Mouse (Mus musculus): ENCODE measurements around the gene Cuedc2. TPM values are rescaled to one million over a fixed set of nuclear protein-coding genes. Genes with fewer than 3 reads are reported as not detected.

Cuedc2 gene
- polyA plus RNA-seq, 1 experiment from 2014 or later, result 126 TPM

DNA sequence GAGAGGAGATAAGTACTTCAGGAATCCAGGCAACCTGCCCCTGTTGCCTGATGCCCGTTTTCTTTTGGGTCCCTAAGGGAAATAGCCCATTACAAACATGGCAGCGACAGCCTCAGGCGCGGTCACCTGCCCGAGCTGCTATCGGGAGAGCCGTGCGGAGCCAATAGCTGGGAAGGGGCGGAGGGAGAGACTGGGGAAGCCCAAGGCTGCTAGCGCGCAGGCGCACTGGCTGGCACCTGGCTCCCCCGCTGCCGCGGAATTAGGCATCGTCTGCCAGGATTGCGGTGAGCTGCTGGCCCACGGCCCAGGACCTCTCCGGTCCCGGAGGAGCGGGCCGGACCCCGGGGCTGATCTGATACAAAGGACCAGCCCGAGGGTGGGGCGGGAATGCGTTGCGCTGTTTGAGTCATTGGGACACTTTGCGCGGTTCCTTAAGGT lies 18.2 kb upstream of the Cuedc2 start:
- H3K27me3 ChIP-seq (replicated peaks), result peaks cover 5% of the 10 kb centered on the region; the same call in 1 of the 2 replicates
- H3K36me3 ChIP-seq, result no peaks in the 10 kb centered on the region
- peak overlapping the region; percentile 61 for H3K27ac ChIP-seq
- peak overlapping the region; percentile 84 for H3K4me2 ChIP-seq (replicated peaks)
- H3K4me1 ChIP-seq (replicated peaks), result peaks cover 15% of the 10 kb centered on the region; the same call in 1 of the 2 replicates
- peak; percentile 92 for ATAC-seq
- peak overlapping the region; percentile 60 for H3K4me3 ChIP-seq (replicated peaks)
- H3K9me3 ChIP-seq, result no peaks in the 10 kb centered on the region
- H3K9ac ChIP-seq, result peak overlapping the region; percentile 57
- 0% methylated on average over 29 of the region's 29 CpGs for WGBS

DNA sequence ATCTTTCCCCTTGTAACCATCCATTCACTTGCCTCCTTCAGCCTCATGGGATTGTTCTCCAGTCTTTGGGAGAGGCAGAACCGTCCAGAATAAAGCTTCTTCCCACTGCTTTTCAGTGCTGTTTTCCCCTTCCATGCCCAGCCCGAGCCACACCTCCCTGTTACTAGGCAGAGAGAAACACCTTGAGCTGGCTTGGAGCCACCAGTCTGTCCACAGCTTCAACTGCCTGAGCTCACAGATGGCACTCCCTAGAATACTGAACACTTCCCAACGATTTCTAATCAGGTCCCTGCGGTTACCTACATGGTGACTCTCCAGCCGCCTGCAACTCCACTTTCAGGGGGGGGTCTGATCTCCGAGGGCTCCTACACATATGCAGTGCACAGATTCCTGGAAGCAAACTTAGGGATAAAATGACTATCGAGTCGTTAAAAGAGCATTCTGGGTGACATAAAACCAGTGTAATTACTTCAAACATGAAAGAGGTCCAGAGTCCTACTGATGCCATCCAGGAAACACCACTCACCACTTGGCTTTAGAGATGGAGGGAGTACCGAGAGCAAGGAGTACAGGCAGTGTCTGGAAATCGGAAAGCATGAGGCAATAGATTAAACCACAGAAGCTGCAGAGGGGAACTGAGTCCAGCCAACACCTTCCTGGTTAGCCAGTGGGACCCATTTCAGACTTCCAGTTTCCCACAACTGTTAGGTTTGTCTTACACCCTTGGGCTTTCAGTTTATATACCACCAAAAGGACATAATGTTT lies 11.8 kb upstream of the Cuedc2 start, which contains the start of gene 2310034G01Rik:
Gene 2310034G01Rik (minus strand): TSS at position 135 of the 765 bp plus-strand sequence.
- Histone ChIP-seq H3K4me2 (replicated peaks) (peak within 1 kb of the TSS; percentile 90), H3K9me3 (no peaks in the 10 kb centered on the region), H3K27ac (peak within 1 kb of the TSS; percentile 83), H3K9ac (peak within 1 kb of the TSS; percentile 89), H3K36me3 (no peaks in the 10 kb centered on the region), H3K4me3 (replicated peaks) (peak within 1 kb of the TSS; percentile 74), H3K4me1 (replicated peaks) (peaks cover 13% of the 10 kb centered on the region), H3K27me3 (replicated peaks) (no peaks in the 10 kb centered on the region)
- ATAC-seq, result no peak
- 58% methylated on average over 10 of the region's 10 CpGs for WGBS

DNA sequence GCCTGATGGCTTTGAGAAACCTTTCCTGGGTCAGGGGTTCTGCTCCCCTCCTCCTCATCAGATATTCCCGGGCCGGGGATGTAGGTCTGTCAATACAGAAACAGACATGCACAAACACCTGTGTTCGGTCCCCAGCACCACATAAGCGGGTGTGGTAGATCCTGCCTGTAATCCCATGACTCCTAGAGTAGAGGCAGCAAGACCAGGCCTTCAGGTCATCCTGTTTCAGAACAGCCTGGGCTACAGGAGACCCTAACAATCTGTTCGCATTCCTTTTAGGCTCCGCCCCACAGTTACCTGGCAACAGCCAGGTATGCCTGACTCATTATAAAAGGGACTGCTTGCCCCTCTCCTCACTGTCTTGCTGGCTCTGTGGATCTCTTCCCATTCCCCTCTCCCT lies 11.0 kb upstream of the Cuedc2 start:
- Histone ChIP-seq H3K9ac (peak overlapping the region; percentile 89), H3K4me2 (replicated peaks) (peak overlapping the region; percentile 90), H3K27me3 (replicated peaks) (no peaks in the 10 kb centered on the region), H3K27ac (no peak overlapping the region), H3K4me3 (replicated peaks) (peak overlapping the region; percentile 74), H3K4me1 (replicated peaks) (peaks cover 16% of the 10 kb centered on the region), H3K36me3 (no peaks in the 10 kb centered on the region), H3K9me3 (no peaks in the 10 kb centered on the region)
- ATAC-seq, result peak; percentile 23
- 26% methylated on average over 6 of the region's 6 CpGs for WGBS

DNA sequence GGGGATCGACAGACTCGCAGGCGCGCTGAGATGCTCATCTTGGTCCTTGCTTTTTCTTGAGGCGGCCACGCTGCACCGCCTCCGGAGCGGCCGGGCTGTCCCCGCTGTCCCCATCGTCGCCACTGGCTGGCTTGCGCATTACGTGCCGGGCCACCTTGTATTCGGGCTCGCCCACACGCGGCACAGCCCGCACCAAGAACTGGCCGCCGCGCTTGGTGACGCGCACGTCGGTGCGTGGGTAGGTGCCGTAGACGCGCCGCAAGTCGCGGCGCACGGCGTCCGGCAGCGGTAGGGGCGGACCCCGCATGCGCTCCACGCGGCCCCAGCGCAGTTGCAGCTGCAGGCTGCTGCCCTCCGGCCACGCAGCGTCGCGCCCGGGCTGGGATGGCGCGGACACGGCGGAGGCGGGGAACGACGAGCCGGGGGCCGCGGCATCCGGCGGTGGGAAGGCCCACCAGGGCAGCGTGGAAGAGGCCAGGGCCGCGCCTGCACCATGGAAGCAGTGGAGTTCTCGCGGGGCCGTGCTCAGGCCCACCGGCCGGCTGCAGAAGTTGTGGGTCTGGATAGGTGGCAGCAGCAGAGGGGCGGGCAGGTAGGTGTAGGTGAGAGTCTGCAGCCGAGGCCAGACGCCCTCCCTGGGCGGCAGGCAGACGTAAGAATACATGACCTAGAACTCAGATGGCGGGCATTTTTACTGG lies 10.4 kb upstream of the Cuedc2 start:
- Histone ChIP-seq H3K27me3 (replicated peaks) (no peaks in the 10 kb centered on the region), H3K4me3 (replicated peaks) (peak overlapping the region; percentile 74), H3K27ac (peak overlapping the region; percentile 83), H3K4me2 (replicated peaks) (peak overlapping the region; percentile 90), H3K9me3 (no peaks in the 10 kb centered on the region), H3K4me1 (replicated peaks) (peaks cover 17% of the 10 kb centered on the region), H3K36me3 (no peaks in the 10 kb centered on the region), H3K9ac (peak overlapping the region; percentile 89)
- WGBS, result under 1% methylated on average over 78 of the region's 78 CpGs
- ATAC-seq, result peak; percentile 81

DNA sequence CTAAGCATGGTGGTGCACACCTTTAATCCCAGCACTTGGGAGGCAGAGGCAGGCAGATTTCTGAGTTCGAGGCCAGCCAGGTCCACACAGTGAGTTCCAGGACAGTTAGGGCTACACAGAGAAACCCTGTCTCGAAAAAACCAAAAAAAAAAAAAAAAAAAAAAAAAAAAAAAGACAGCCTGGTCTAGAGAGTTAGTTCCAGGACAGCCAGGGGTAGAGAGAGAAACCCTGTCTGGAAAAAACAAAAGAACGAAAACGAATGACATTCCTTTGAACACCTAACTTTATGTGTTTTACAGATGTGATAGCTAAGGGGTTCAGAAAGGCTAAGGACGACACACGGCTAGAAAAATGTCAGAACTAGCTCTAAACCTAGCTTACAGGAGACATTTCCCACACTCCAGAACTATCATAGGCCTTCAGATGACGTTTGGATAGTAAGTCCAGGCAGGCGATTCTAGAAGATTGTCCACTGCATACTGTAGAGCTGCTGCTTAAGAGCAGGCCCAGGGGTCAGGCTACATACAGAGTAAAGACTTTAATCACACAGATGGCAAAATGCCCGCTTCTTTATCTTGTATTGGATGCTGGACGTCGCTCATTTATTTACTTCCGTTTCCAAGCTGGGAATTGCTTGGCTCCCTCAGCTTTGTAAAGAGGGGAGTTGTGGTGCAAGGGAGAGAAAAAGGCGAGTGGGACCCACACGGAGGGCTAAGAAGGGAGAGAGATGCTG lies 9.6 kb upstream of the Cuedc2 start:
- Histone ChIP-seq H3K27ac (peak overlapping the region; percentile 83), H3K4me1 (replicated peaks) (peaks cover 17% of the 10 kb centered on the region), H3K27me3 (replicated peaks) (no peaks in the 10 kb centered on the region), H3K4me2 (replicated peaks) (peak overlapping the region; percentile 90), H3K36me3 (no peaks in the 10 kb centered on the region), H3K9me3 (no peaks in the 10 kb centered on the region), H3K4me3 (replicated peaks) (peak overlapping the region; percentile 74), H3K9ac (peak overlapping the region; percentile 89)
- peak; percentile 18; the same call in 1 of the 2 replicates for ATAC-seq
- 30% methylated on average over 14 of the region's 14 CpGs for WGBS

DNA sequence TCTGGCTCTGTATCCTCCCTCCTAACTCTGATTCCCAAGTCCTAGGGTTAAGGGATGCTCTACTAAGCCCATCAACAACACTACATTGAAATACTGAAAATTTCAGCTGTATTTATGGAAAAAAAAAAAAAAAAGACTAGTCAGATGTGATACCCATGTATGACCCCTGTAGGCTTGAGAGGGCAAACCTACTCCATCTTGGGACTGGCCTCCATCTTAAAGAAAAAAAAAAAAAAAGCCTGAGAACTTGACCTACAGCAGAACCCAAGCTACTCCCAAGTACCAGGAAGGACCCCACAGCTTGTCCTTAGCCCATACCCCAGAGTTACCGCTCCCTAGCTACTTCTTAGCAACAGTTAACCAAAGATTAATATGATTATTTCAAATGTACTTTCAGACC lies 8.6 kb upstream of the Cuedc2 start:
- 97% methylated on average over 1 of the region's 1 CpGs for WGBS
- no peak overlapping the region for H3K4me2 ChIP-seq (replicated peaks)
- no peak overlapping the region for H3K4me3 ChIP-seq (replicated peaks)
- no peaks in the 10 kb centered on the region for H3K27me3 ChIP-seq (replicated peaks)
- H3K36me3 ChIP-seq, result no peaks in the 10 kb centered on the region
- no peaks in the 10 kb centered on the region for H3K9me3 ChIP-seq
- H3K4me1 ChIP-seq (replicated peaks), result peaks cover 17% of the 10 kb centered on the region
- no peak overlapping the region for H3K9ac ChIP-seq
- no peak for ATAC-seq
- H3K27ac ChIP-seq, result no peak overlapping the region

DNA sequence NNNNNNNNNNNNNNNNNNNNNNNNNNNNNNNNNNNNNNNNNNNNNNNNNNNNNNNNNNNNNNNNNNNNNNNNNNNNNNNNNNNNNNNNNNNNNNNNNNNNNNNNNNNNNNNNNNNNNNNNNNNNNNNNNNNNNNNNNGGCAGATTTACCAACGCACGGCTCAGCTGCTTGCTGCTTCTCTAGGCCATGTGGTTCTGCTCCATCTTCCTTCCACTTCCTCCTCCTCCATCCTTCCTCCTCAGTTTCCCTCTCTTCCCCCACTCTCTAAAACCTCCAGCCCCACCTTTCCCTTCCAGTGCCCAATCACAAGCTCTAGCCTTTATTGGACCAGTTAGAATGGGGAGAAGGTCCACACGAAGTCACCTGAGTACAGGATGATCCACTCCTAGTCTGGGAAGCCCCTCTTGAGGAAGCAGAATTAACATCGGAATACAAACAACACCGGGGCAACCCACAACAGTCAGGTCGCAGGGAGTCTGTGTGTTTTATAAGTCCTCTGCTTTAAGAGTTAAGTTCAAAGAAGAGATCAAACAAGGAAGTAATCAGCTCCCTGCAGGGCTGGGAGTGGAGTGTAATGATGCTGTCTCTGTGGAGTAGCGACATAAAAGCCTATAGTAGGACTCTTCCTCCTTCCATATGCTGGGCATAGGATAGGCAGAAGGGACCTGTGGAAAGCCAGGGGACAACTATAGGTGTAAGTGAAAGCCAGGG lies 6.4 kb upstream of the Cuedc2 start:
- H3K9ac ChIP-seq, result no peak overlapping the region
- ATAC-seq, result no peak
- 19% methylated on average over 7 of the region's 7 CpGs for WGBS
- H3K4me2 ChIP-seq (replicated peaks), result no peak overlapping the region
- no peaks in the 10 kb centered on the region for H3K9me3 ChIP-seq
- no peaks in the 10 kb centered on the region for H3K36me3 ChIP-seq
- no peak overlapping the region for H3K4me3 ChIP-seq (replicated peaks)
- H3K27me3 ChIP-seq (replicated peaks), result no peaks in the 10 kb centered on the region
- no peak overlapping the region for H3K27ac ChIP-seq
- H3K4me1 ChIP-seq (replicated peaks), result peaks cover 12% of the 10 kb centered on the region

DNA sequence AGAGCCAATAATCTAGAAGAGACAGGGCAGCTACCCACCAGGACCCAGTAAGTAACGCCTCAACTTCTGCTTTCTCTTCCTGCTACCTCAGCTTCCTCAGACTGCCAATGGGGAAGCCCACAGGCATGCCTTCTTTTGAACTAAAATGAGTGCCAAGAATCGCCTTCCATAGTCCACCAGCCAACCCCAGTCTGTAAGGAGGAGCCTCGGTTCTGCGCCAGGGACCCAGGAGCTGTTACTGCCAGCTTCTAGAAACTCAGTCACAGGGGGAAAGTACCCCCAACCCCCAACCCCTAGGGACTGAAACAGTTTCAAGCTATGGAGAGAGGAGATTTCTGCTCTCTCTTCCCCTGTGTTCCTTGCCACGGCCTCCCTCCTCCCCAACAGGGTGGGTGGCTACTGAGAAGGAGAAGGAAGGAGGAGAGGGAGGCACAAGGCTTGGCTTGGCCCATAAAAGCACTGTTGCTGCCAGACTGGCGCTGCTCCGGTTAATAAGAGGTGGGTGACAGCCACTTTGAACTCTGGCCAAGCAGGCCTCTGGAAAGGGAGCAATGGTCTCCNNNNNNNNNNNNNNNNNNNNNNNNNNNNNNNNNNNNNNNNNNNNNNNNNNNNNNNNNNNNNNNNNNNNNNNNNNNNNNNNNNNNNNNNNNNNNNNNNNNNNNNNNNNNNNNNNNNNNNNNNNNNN lies 927 bp upstream of the Cuedc2 start:
- 0 out of 2 replicates have a peak, but pooled peaks have one; percentile 11 for ATAC-seq
- Histone ChIP-seq H3K9me3 (no peaks in the 10 kb centered on the region), H3K4me3 (replicated peaks) (no peak overlapping the region), H3K9ac (no peak overlapping the region), H3K4me2 (replicated peaks) (peak overlapping the region; percentile 48; the same call in 1 of the 2 replicates), H3K27me3 (replicated peaks) (no peaks in the 10 kb centered on the region), H3K36me3 (no peaks in the 10 kb centered on the region), H3K4me1 (replicated peaks) (peaks cover 6% of the 10 kb centered on the region), H3K27ac (0 out of 2 replicates have a peak overlapping the region, but pooled peaks have one; percentile 17)
- WGBS, result 64% methylated on average over 7 of the region's 7 CpGs

DNA sequence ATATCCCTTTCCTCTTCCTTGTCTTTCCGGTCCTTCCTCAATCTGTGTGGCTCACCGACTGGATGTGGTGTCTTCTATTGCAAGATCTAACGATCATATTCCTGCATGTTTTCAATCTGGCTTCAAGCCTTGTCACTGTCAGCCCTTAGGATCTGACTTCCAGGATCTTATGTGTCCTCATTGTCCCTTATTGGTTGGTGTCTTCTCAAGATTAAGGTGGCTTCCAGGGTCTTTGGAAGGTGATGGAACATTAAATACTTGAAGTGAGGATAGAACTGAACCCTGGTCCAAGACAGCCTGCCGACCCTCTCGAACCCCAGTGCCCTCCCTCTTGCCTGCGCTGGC lies 412 bp upstream of the Cuedc2 start:
- Histone ChIP-seq H3K9ac (no peak overlapping the region), H3K9me3 (no peaks in the 10 kb centered on the region), H3K4me2 (replicated peaks) (peak overlapping the region; percentile 48), H3K4me3 (replicated peaks) (peak overlapping the region; percentile 79), H3K27me3 (replicated peaks) (no peaks in the 10 kb centered on the region), H3K36me3 (no peaks in the 10 kb centered on the region), H3K4me1 (replicated peaks) (peaks cover 6% of the 10 kb centered on the region), H3K27ac (0 out of 2 replicates have a peak overlapping the region, but pooled peaks have one; percentile 17)
- WGBS, result 49% methylated on average over 6 of the region's 6 CpGs
- ATAC-seq, result no peak; the same call in 1 of the 2 replicates

DNA sequence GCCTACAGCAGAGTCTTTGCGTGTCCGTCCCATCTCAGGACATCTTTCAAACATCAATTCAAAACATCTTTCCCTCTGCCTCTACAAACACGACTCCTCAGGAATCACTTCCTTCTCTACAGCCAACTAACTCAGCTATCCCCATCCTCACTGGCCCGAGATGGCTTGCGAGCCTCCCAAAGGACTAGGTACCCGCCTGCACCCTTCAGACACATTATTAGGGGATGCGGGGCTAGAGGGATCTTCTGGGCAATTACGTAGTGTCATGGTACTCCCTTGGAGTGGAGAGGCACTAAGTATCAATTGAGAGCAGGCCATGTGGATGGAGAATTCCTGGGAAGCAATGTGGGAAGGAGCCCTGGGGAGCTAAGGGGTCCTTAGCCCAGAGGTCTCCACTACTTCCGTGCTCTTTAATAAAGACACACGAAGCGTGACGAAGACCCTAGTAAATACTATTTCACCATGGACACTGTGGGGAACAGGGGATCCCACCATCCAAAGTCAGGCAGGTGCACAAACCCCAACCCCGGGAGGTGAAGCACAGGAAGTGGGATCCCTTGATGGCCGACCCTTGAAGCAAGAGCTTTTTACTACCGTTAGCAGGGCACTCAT lies 677 bp downstream of the Cuedc2 start:
- no peaks in the 10 kb centered on the region for H3K27me3 ChIP-seq (replicated peaks)
- no peaks in the 10 kb centered on the region for H3K36me3 ChIP-seq
- peak overlapping the region; percentile 79 for H3K4me3 ChIP-seq (replicated peaks)
- WGBS, result 35% methylated on average over 15 of the region's 15 CpGs
- peaks cover 6% of the 10 kb centered on the region for H3K4me1 ChIP-seq (replicated peaks)
- H3K27ac ChIP-seq, result 0 out of 2 replicates have a peak overlapping the region, but pooled peaks have one; percentile 33
- no peak for ATAC-seq
- H3K4me2 ChIP-seq (replicated peaks), result peak overlapping the region; percentile 78
- peak overlapping the region; percentile 82 for H3K9ac ChIP-seq
- H3K9me3 ChIP-seq, result no peaks in the 10 kb centered on the region

DNA sequence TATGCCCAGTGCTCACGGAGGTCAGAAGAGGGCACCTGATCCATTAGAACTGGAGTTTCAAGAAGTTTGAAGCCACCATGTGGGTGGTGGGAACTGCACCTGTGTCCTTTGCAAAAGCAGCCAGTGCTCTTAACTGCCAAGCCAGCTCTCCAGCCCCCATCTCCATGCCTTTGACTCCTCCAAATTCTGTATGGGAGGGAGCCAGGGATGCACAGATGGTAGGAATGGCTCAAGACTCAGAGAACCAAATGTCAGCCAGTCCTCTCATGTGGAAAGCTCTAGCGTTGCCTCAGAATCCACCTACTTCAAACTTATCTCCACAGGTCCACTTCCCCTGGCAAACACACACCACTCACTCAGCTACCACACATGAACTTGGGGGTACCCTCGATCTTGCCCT lies 4.6 kb downstream of the Cuedc2 start:
- 88% methylated on average over 3 of the region's 3 CpGs for WGBS
- Histone ChIP-seq H3K4me1 (replicated peaks) (peaks cover 14% of the 10 kb centered on the region), H3K9me3 (no peaks in the 10 kb centered on the region), H3K4me2 (replicated peaks) (no peak overlapping the region), H3K4me3 (replicated peaks) (no peak overlapping the region), H3K27me3 (replicated peaks) (no peaks in the 10 kb centered on the region), H3K36me3 (0 out of 2 replicates have a peak, but pooled peaks cover 8% of the 10 kb centered on the region), H3K9ac (no peak overlapping the region), H3K27ac (no peak overlapping the region)
- no peak for ATAC-seq

Data from intestine, embryonic 15.5 days (tissue).